Comparison of ENCODE assay signal across 20 mouse cellular contexts in the genomic region with DNA sequence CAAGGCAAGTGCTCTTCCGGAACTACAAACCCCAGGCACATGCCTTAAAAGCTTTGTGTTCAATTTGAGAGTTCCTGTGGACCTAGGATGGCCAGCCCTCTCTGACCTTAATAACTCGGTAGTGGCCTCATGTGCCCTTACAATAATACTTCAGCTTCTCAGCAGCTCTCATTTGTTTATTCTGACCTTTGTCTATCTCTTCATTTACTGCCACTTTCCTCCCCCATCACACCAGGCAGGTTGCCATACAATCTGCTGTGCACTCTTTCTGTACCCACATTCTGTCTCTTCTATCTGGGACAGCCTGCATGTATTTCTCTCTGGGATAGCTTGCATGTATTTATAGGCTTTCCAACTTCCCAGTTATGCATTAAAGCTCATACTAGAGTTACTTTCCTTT. TPM values are rescaled to one million over a fixed set of nuclear protein-coding genes. Genes with fewer than 3 reads are reported as not detected.
DNase-seq lines count a peak whose midpoint lies in the region; ATAC-seq and TF ChIP-seq lines count a peak whose summit lies in the region.
"Had no signal": no experiment of that assay in that cellular context is flagged by ENCODE, and none has a peak within 500 bp of the region (broad histone marks: within the 10 kb centered on the region; RNA-seq: fewer than 3 reads in every experiment).

No protein-coding gene starts in this region.

- H3K4me2 ChIP-seq in hindbrain, postnatal 0 days (ENCODE audit: low read depth, low read length): no peak overlapping the region
- H3K4me2 ChIP-seq: embryonic facial prominence, embryonic 13.5 days; liver, embryonic 13.5 days; midbrain, embryonic 11.5 days had no signal

- no peak for ATAC-seq in hindbrain, postnatal 0 days
- ATAC-seq: intestine, embryonic 16.5 days had no signal

- WGBS in hindbrain, postnatal 0 days: 70% methylated on average over 2 of the region's 2 CpGs

- H3K9ac ChIP-seq in hindbrain, postnatal 0 days (replicated peaks; ENCODE audit: low read length): no peak overlapping the region
- H3K9ac ChIP-seq: embryonic facial prominence, embryonic 13.5 days; liver, embryonic 13.5 days had no signal

- TF ChIP-seq CTCF in hindbrain, postnatal 0 days (IDR thresholded peaks at IDR 0.05; ENCODE audit: low read depth): no peak

- peak; percentile 8 to 30 for DNase-seq in frontal cortex, adult 2 months (ENCODE audit: extremely low spot score in 1 of 2, low spot score in 1 of 2)
- DNase-seq in frontal cortex, postnatal 25 days (ENCODE audit: low spot score in 2 of 2): no peak
- peak; percentile 61 for DNase-seq in adipocyte (ENCODE audit: low spot score)
- peak; percentile 17 to 22 for DNase-seq in cerebellum, postnatal 10 days
- DNase-seq in layer of hippocampus, postnatal 14 days (ENCODE audit: low spot score in 2 of 2): peak; percentile 30 to 74
- DNase-seq in hindbrain, postnatal 0 days (ENCODE audit: low spot score): no peak
- DNase-seq in urinary bladder, postnatal 14 days (ENCODE audit: low spot score): no peak
- DNase-seq: adrenal gland, postnatal 36 days; gastrocnemius, adult 2 months; kidney, postnatal 25 days; liver, embryonic 13.5 days; lung, postnatal 14 days; spleen, adult 18-20 months; thymus, postnatal 4 days had no signal

- no peak overlapping the region for H3K4me3 ChIP-seq in hindbrain, postnatal 0 days (ENCODE audit: low read length)
- H3K4me3 ChIP-seq: embryonic facial prominence, embryonic 13.5 days; forebrain, embryonic 10.5 days; gastrocnemius, adult 2 months; liver, embryonic 13.5 days had no signal

- H3K36me3 ChIP-seq in hindbrain, postnatal 0 days (ENCODE audit: insufficient read depth, low read length): no peaks in the 10 kb centered on the region
- H3K36me3 ChIP-seq: embryonic facial prominence, embryonic 13.5 days; forebrain, embryonic 10.5 days; liver, embryonic 13.5 days had no signal

- H3K9me3 ChIP-seq in hindbrain, postnatal 0 days (ENCODE audit: low read length): no peaks in the 10 kb centered on the region
- H3K9me3 ChIP-seq: embryonic facial prominence, embryonic 13.5 days; forebrain, embryonic 10.5 days; G1E; liver, embryonic 13.5 days had no signal

- H3K4me1 ChIP-seq in hindbrain, postnatal 0 days (ENCODE audit: insufficient read depth, low read length): no peaks in the 10 kb centered on the region
- H3K4me1 ChIP-seq: forebrain, embryonic 10.5 days had no signal

- no peaks in the 10 kb centered on the region for H3K27me3 ChIP-seq in hindbrain, postnatal 0 days (ENCODE audit: insufficient read depth, low read length)
- H3K27me3 ChIP-seq: embryonic facial prominence, embryonic 13.5 days; liver, embryonic 13.5 days had no signal

- H3K27ac ChIP-seq in hindbrain, postnatal 0 days: no peak overlapping the region
- H3K27ac ChIP-seq: embryonic facial prominence, embryonic 13.5 days; forebrain, embryonic 10.5 days; gastrocnemius, adult 2 months; liver, embryonic 13.5 days; stomach, postnatal 0 days had no signal

RNA-seq across cellular contexts. Expression of a gene that starts 10.5 kb away (rescaled TPM):
- polyA plus RNA-seq in frontal cortex, adult 2 months (2012; rRNA removed): 29.9 and 32.3 TPM in 2 replicates
- 10 to 100 TPM; 45.5 to 51.1 TPM for total RNA-seq in layer of hippocampus, postnatal 14 days (2021)
- total RNA-seq in hindbrain, postnatal 0 days (2014; rRNA removed): 37.1 and 43.2 TPM in 2 replicates
- polyA plus RNA-seq in hindbrain, postnatal 0 days (2015; fragmentation: Nextera tagmentation; extraction: Ambion mirVana): 9.4 and 10.5 TPM in 2 replicates

RNA-seq across cellular contexts. Expression of a gene that starts 10.6 kb away (rescaled TPM):
- 13.8 and 14.0 TPM in 2 replicates for polyA plus RNA-seq in frontal cortex, adult 2 months (2012; rRNA removed)
- total RNA-seq in layer of hippocampus, postnatal 14 days (2021): 10 to 100 TPM; 14.0 to 17.2 TPM
- total RNA-seq in hindbrain, postnatal 0 days (2014; rRNA removed): 10.9 and 11.8 TPM in 2 replicates
- 8.6 and 8.7 TPM in 2 replicates for polyA plus RNA-seq in hindbrain, postnatal 0 days (2015; fragmentation: Nextera tagmentation; extraction: Ambion mirVana)

Comparison
In these comparisons a context has a peak if more than half of its experiments do, and no peak if none do; other contexts are left out.
1. DNase-seq: peak in frontal cortex, adult 2 months (2 of 2), adipocyte (single experiment), cerebellum, postnatal 10 days (2 of 2) and layer of hippocampus, postnatal 14 days (2 of 2); none in frontal cortex, postnatal 25 days (0 of 2), hindbrain, postnatal 0 days (single experiment) and urinary bladder, postnatal 14 days (single experiment).